Mouse (Mus musculus) embryo, embryonic 11.5 days (tissue): ENCODE data around the gene Prrx2.

Experiments
- DNase-seq: peaks from one replicate; pipeline ENCODE4 v3.0.0-alpha.2; 2012; ENCODE audit warnings: low read depth, low spot score

Prrx2 gene

DNA sequence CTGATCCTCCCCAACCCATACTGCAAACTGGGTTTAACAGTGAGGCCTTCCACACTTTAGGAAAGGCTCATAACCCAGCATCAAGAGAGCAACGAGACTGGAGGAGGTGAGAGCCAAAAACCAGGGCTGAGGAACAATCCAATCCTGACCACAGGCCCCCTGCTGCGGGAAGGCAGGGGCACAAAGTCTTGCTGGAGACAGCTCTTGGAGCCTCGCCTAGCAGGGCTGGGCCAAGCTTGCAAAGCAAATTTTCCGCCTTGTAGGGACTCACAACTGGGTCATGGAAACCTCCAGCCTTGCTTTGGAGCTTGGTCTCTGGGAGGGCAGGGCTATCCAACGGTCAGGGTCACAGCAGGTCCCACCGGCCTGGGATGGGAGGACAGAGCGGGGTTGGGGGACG, 36.1 kb downstream of the Prrx2 start:
- DNase-seq: no peak

DNA sequence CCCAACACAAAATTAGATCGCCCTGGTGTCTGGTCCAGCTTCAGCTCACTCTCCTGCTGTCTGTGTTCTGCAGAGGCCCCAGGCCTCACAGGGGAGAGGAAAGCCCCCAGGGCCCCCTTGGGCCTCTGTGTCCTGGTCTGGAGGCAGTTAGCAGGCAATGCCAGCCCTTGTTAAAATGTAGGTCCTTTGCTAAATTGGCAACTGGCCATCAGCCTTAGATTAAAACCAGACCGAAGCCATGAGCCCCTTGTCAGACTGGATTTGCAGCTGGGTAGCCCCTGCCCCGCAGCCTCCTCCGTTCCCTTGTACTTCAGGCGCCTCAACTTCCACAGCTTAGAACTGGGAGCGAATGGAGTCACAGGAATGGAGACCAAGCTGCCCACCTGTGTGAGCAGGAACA, 37.9 kb downstream of the Prrx2 start:
- DNase-seq: no peak

DNA sequence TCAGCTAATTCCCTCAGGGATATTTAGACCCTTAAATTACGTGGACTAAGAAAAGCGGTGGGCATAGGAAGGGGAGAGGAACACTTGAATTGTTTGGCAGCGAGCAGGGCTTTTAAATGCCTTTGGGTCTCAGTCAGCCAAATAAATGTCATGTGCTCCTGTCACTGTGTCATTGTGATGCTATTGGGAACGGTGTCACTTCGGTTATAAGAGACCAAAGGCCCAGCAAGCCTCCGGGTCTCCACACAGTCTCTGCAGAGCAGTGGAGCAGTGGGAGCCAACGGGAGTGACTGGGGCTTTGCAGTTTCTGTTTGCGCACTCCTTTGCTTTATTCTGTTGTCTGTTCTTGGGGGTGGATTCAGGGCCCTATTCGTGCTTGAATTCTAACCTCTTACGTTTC, 39.7 kb downstream of the Prrx2 start:
- no peak for DNase-seq

GRCm38 (mm10) chr2:30875096-30875495, 40.3 kb downstream of the Prrx2 start:
- DNase-seq: no peak

GRCm38 (mm10) chr2:30875621-30876432, 41.1 kb downstream of the Prrx2 start:
- no peak for DNase-seq

- DNase-seq: no peak
These were observed 44.7 kb downstream of the Prrx2 start for GRCm38 (mm10) chr2:30879481-30879880.

GRCm38 (mm10) chr2:30881215-30881614, 46.4 kb downstream of the Prrx2 start:
- no peak for DNase-seq

DNA sequence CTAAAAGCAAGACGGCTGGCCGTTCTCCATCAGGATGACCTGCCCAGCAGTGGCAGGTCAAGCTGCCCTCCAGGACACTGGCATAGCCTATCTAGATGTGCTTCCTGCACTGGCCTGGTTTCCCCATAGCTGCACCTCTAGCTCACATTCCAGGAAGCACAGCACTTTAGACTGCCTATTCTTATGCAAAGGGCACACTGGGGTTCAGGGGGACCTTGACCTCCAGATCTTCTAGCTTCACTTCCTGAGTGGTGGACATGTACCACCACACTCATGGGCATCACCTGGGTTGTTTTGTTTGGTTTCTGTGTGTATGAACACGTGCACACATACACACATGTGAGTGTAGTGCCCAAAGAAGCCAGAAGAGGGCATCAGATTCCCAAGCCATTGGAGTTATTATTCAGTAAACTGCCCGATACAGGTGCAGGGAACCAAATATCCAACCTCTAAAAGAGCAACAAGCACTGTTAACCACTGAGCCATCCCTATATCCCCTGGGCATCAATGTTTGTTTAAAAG, 50.1 kb downstream of the Prrx2 start:
- DNase-seq: no peak

DNA sequence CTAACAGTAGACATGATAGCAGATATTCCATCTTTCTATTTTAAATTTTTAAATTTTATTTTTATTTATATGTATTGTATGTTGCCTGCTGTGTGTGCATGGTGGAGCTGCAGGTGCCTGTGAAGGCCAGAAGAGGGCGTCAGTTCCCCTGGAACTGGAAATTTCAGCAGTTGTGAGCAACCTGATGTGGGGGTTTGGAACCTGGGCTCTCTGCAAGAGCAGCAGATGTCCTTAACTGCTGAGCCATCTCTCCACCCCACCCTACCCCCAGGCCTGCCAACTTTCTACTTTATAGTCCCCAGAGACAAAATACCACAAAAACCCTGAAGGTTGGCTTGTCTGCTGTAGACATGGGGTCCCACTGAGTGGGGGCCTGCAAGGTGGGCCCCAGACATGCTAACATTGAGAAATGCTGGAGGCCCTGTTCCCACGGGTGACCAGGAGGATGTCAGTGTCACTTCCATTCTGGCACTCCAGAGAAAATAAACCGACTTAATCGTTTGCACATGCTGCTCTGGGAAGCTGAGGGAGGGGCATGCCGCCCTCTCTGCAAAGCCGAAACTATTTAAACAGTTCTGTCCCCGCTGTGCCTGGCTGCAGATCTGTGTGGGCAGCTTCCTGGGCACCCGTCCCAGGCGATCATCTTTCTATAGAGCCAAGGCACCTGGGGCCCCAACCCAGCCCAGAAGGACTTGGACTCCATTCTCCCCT, 50.8 kb downstream of the Prrx2 start:
- no peak for DNase-seq

DNA sequence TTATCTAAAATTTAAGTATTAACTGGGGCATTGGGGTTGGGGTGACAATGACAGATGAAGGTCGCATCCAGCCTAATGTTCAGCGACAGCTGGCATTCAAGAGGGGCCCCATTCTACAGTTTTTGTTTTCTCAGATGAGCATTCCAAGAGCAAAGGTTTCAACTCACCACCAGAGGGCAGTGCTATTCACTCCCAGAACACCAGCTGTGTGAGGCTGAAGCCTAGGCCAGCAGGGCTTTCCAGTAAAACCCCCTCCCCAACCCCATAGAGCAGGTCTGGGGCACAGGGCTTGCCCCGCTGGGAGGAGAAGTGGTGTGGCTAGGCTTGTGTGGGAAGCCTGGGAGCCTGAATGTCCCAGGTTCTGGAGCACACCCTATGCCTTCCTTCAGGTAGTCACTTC, 56.2 kb downstream of the Prrx2 start:
- no peak for DNase-seq

GRCm38 (mm10) chr2:30893399-30893798, 58.6 kb downstream of the Prrx2 start:
- DNase-seq: no peak

DNA sequence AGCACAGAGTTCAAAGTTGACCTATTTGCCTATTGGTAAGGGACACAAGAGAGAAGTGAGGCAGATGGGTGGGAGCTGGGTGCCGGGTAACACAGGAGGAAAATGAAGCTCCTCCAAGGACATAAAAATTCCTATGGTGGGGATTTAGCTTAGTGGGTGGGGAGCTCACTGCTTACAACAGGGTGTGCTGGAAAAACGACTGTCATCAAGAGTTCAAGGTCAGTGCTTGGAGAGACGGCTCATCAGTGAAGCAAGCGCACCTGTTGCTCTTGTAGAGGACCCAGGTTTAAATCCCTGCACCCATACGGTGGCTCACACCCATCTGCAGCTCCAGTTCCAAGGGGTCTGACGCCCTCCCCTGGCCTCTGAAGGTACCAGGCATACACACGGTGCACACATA, 59.2 kb downstream of the Prrx2 start:
- DNase-seq: no peak

- DNase-seq: no peak
These were observed 62.5 kb downstream of the Prrx2 start for GRCm38 (mm10) chr2:30897291-30897690.

- no peak for DNase-seq
These were observed 64.8 kb downstream of the Prrx2 start for GRCm38 (mm10) chr2:30899397-30900069.

DNA sequence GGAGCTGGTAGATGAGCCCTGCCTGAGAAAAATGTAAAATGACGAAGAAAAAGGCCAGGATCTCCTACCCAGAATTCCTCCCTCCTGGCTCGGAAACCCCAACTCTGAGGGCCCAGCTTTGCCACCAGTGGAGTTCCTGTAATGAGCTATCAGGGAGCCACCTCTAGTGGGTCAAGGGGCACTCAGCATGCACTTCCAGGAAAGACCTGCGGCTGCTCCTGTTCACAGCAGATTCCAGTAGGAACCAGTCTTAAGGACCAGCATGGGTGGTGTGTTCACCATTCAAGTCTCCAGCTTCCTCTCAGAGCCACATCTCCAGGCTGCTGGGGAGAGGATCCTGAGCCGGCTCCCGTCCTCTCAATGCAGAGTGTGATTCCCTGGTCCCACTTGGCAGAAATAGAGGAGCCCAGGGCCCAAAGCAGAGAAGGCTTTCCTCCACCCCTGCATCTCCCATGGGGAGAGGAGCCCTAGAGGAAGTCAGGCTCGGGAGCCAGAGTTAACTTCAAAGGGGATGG, 66.9 kb downstream of the Prrx2 start:
- no peak for DNase-seq

- DNase-seq: no peak
These were observed 67.5 kb downstream of the Prrx2 start for GRCm38 (mm10) chr2:30902256-30902655.

GRCm38 (mm10) chr2:30902726-30903722, 68.3 kb downstream of the Prrx2 start:
- DNase-seq: no peak

- DNase-seq: no peak
These were observed 69.5 kb downstream of the Prrx2 start for GRCm38 (mm10) chr2:30904231-30904630.

GRCm38 (mm10) chr2:30904991-30905390, 70.2 kb downstream of the Prrx2 start:
- DNase-seq: no peak

GRCm38 (mm10) chr2:30905906-30906305, 71.1 kb downstream of the Prrx2 start:
- DNase-seq: no peak

GRCm38 (mm10) chr2:30906641-30907040, 71.9 kb downstream of the Prrx2 start:
- no peak for DNase-seq
